Mouse (Mus musculus): ENCODE results near the gene Gm17364.
"Not testable (repeated sequence)": the region's sequence is repeated elsewhere in the genome, so short reads cannot be mapped to it uniquely, and the experiment has no call there.

Gene Gm17364

DNA sequence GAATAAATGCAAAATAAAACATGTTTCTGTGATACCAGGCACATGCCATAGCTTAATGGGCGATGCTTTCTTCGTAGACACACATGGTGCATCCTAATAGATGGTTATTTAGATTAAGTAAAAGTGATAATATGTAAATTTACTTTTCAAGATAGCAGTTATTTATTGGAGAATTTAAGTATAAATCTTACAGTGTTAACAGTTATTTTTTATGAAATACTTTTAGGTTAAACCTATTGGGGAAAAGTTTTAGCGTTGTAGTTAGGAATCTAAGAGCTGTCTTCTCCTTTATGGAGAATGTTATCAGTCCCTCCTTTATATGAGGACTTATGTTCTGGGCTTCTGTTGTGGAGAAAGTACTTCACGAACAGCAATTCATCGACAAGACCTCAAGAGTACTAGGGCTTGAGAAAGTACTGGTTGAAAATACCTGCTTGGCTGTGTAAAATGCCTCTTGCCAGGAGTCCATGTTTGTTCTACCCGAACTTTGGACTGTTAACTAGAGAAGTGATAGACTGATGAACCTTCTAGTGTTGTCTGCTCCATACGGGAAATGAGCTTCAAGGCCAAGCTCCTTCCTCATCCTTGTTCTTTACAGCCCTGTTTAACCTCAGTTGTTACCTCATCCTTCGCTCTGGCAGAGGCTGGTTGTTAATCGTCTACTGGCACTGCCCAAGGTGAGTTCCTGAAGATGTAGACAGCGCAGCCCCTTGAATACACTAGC is at the start of gene Gm17364:
Gene Gm17364, minus strand, starts transcription at position 51 of the 724 bp plus-strand sequence.
- no peak for DNase-seq (ENCODE audit: low read depth, low spot score)

DNA sequence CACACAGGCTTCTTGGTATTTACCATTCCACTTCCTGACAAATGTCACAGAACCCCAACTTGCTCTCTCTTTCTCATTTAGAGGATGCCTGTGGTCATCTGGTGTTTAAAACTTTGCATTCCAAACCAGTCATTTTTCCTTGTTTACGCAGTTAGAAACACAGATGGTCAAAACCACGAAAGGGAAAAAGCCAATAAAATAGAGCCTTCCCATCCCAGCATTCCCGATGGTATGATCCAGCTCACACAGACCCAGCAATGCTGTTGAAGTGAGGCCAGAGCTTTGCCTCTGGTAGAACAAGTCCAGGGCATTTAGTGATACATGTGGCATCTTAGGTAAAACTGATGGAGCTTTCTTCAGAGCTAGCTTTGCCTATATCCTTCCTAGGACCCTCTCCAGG is 47.7 kb upstream of the Gm17364 start:
- no peak for DNase-seq (ENCODE audit: low read depth, low spot score)

DNA sequence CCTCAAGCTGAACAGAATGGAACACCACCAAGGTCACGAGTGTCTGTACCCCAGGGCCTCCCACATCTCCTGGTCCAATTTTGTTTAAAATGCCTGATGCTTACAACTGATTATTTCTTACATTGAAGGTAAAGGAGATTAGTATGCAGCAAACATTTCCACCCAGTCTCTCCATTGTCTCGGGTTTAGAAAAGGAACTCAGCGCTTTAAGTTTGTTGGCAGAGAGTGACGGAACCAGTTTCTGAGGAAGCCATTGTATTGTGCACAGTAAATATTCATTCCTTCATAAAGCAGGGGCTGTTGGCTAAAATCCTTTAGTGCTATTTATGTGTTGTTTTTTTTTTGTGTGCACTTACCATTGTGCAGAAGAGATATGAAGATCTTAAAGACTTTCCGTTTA is 47.0 kb upstream of the Gm17364 start:
- no peak for DNase-seq (ENCODE audit: low read depth, low spot score)

DNA sequence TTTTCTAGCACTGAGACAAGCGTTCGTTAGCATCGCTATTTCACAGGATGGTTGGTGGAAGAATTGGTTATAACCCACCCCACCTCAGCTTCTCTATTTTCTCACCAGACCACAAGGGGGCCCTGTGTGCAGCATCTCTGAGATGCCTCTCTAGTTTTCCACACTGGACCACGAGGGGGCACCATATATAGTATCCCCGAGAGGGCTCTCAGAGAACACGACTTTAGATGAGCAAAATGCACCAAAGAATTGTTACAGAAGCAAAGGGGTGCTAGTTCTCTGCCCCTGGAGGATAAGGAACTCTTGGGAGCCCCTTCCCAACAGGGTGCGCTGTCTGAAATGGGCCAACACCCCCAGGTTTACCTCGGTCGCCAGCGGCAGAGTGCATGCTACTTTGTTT is 28.9 kb upstream of the Gm17364 start:
- DNase-seq (ENCODE audit: low read depth, low spot score) = peak; percentile 85

DNA sequence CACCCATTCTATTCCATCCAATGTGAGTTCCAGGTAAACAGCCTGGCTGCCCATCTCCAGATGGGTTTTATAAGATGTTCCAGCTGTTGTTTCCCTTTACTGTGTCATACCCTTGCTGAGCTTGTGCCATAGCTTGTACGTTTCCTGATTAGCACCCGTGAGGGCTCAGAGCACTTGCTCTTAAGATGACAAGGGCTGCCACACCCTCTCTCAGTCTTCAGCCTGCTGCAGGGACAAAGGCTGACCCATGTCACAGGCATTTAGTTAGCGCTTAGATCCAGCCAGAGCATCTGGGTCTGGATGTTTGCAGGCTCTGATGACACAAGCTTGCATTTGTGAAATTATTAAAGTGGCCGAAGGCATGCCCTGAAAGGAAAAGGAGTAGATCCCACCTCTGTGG is 26.3 kb upstream of the Gm17364 start:
- no peak for DNase-seq (ENCODE audit: low read depth, low spot score)

DNA sequence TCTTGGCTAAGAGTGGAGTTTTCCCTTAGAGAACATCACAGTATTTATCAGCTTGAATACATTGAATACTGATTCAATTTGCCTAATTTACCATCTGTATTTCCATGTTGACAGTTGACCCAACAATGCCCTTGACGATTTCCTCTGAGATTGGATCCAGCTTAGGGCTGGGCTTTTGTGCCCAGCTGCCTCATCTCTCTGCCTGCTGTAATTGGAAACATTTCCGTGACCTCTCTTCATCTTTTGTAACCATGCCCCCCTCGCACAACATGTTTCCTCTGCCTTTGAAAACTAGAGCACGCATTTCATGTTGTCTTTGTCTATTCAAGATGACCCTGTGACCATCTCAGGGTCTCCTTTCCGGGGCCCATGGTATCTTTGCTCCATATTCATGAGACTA is 25.2 kb upstream of the Gm17364 start:
- no peak for DNase-seq (ENCODE audit: low read depth, low spot score)

DNA sequence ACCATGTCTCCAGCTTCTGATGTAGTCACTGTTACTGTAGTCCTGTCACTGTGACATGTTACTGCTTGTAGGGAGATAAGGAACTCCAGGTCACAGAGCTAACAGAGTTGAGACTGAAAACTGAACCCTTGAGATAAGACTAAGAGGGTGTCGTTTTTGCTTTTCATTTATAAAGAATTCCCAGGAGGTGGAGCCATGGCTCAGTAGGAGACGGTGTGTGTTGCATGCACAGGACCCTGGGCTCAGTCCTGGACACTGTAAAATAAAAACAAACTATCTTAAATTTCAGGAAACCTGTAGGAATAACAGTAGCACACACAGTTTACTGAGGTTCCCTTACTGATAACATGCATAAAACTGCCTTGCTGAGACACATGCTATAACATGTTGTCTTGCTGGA is 24.8 kb upstream of the Gm17364 start:
- DNase-seq (ENCODE audit: low read depth, low spot score) = no peak

DNA sequence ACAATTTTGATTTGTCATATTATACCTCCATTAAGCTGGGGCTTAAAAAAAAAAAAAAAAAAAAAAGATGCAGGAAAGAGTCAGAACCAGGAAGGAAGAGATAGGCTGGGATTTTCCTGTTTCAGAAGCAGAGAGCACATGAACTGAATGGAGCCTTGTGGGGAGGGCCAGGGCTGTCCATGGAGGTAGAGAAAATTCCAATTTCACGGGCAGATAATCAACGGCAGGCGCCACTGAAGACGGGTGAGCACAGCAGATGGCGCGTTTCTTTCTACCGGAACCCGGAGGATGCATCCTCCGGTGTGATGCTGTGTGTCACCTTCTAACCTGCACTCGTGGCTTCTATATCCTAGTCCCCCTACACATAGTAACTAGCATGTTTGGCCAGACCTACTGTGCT is 22.6 kb upstream of the Gm17364 start:
- DNase-seq (ENCODE audit: low read depth, low spot score) = no peak

DNA sequence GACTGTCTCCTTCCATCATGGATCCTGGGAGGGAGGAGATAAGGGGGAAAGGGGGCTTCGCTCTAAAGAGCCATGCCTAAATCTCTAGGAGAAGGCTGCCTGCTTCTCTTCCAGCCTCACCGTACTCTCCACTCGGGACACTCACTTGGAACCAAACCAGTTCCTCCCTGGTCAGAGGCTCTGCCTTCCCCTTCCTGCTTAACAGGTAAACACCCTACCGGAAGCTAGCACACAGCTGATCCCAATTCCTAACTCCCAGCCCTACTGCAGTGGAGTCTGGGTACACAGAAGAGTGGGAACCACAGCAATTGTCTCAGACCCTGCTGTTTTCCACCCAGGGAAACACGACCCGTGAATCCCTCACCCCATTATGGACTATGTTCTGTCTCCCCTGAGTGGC is 22.1 kb upstream of the Gm17364 start:
- no peak for DNase-seq (ENCODE audit: low read depth, low spot score)

DNA sequence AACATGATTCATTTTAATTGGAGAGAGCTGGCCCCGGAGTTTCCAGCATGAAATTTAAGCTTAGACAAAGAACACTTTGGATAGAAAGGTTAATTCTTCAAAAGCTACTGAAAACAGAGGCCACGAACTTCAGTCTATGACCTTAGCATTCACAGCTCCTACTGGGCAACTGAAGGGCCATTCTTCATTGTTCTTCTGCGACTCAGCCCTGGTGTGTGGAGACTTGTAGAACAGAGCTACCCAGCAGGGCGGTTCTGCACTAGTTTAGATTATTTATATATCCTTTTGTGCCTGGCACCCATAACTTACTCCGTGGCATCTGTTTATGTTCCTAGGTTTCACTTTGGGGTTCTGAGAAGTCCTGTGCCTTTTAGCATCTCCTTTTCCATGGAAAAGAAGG is 19.8 kb upstream of the Gm17364 start:
- no peak for DNase-seq (ENCODE audit: low read depth, low spot score)

DNA sequence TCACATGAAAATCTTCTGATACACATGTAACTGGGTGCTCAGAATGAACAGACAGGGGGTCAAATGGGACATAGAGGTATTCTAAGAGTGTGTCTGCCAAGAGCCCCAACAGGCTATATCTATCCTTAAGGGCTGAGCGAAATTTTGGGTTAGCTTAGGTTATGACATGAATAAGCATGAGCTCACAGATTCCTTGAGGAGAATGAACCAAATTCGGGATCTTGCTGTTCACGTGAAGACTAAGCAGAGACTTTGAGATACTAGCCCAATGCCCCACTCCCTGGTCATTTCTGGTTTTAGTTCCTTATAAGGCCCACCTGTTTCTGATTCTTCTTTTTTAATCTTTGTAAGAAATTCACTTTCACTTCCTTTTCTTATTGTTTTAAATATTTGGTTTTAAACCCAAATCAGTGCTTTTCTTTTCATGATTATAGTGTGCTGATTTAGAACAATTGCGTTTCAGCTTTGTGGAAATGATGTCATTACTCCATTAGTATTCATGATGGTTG is 17.7 kb upstream of the Gm17364 start:
- DNase-seq (ENCODE audit: low read depth, low spot score) = no peak

DNA sequence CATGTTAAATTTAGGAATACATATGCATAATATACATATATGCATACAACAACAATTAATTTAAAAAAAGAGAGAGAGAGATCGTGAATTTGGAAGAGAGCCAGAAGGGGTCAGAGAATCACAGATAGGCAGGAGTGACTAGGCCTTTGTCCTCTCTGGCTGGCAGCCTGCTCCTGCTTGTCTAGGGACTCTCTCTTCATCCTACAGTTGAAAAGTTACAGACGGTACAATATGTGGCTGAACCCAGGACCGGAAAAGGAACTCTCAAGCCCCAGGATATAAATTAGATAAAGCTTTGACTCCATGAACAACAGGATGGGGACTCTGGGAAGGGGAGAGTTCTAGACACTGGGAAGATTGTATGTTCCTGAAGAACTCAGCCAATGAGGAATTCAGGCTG is 12.5 kb upstream of the Gm17364 start:
- no peak for DNase-seq (ENCODE audit: low read depth, low spot score)

DNA sequence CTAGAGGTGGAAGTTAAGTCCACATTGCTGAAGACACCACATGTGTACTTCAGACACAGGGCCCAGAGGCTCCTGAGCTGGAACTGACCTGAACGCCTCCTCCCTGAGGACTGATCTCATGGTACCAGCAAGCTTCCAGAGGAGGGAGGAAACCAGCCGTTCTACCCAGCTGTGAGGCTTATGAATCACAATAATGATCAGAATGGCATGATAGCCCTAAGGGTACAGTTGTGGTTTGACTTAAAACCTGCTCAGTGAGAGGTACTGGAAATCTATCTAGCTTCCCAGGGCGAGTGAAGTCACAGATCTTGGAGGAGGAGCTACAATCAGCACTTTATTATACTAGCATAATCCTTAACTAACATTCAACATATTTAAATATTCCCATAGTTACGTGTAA is 11.7 kb upstream of the Gm17364 start:
- DNase-seq (ENCODE audit: low read depth, low spot score) = no peak

DNA sequence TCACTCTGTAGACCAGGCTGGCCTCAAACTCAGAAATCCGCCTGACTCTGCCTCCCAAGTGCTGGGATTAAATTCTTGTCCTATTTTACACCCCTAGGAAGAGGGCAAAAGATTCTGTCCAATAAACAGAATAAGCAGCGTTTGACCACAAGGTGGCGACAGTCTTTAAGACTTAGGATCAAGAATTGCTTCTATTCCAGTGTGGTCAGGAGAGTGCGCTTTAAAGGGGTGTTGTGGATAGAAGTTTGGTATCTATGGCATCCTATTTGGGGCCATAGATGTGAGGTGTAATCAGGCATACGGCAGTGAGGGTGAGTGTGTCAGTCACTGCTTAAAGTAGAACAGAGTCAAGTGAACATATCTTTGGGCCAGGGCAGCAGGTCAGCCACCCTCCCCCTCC is 9.5 kb upstream of the Gm17364 start:
- DNase-seq (ENCODE audit: low read depth, low spot score) = peak; percentile 79

DNA sequence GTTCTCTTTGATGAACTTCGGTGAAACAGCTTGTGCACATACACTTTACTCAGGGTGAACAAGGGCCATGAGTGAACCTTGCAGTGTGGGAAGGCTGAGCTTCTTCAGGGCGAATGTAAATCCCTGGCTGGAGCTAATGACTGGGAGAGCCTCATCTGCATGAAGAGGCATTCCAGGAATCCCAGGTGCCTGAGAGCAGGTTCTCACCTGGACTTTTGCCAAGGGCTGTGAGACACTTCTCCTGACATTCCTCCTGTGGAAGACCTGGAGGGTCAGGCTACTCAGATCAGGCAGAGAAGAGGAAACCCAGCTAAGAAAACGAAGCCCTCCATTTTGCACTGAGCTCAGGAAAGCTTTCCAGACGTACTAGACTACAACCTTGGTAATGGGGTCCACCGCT is 6.9 kb upstream of the Gm17364 start:
- DNase-seq (ENCODE audit: low read depth, low spot score) = peak; percentile 19

DNA sequence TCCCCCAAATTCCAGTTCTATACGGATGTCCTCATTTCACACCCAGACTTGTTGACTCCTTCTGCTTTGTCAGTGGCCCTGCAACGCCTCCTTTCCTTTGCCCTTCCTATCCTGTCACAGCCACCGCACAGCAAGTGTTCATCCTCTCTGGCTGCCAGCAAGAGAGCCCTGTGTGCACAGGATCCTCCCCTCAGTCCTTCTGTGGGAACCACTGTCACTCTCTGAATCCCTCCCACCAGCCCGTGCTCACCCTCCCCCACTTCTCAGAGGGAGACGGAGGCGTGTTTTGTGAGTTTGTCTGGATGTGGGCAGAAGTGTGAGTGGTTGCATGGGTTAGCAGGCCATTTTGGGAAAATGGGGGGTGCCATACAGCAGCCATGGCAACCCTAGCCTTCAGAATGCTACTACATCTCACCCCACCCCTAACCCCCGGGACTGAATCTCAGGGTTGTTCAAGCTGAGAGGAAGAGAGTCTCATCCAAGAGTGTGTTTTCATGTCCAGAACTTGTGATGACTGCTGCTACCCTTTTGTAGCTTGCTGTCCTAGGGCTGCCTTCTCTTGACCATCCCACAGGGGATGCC is 5.9 kb downstream of the Gm17364 start:
- no peak for DNase-seq (ENCODE audit: low read depth, low spot score)

DNA sequence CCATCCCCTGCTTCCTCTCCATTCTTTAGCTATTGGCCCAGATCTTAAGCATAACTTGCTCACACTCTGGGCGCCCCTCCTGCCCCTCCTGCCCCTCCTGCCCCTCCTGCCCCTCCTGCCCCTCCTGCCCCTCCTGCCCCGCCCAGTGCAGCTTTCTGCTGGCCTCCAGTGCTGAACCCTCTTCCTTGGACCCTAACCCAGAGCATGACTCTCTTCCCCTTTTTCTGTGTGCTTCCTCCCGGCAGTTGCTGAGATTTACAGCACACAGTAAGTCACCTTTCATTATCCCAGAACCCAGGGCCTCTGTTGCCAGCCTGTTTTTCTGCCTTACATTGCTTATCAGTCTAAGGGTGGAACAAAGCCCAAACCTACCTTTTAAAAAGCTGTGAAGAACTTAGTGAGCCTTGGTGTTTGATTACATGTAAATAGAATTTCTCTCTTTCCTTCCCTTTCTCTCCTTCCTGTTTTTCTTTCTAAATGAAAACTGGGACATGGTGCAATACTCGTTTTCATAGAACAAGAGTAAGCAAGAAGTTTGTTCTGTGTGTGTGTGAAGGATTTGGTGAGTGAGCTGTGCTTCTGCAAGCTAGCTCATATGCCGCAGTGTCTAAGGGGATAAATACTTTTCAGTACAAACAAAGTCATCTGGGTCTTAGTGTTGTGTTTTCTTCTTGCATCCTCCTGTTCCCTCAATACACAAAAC is 10.3 kb downstream of the Gm17364 start:
- no peak for DNase-seq (ENCODE audit: low read depth, low spot score)

DNA sequence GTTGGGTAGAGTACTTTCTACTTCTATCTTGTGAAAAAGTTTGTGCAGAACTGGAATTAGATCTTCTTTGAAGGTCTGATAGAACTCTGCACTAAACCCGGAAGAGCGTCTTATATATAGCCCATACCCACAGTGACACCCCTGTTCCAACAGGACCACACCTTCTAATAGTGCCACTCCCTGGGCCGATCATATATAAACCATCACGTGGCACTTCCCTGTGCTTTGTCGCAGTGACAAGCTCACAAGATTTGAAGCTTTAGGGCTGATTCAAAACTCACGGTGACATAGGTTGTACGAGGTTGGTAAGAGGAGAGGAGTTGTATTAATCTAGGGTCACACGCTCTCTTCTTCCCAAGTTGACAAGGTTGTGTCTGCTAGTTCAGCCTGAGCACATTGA is 12.2 kb downstream of the Gm17364 start:
- DNase-seq (ENCODE audit: low read depth, low spot score) = not testable (repeated sequence)

DNA sequence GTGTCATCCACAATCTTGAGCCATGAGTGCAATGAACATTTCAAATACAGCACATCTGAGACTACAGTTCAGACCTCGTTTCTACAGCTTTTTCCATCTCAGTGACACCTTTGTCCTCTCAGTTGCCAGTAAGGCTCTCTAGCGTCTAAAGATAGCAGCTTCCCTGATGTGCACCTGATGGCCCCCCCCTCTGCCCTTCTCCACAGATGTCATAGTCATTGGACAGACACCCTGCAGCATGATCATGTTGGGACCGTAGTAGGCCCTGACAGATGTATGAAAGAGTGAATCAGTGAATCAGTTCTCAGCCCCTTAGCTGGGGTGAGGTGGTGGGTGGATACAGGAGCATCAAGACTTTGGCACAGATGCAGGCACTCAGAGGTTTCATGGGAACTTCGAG is 15.9 kb downstream of the Gm17364 start:
- no peak for DNase-seq (ENCODE audit: low read depth, low spot score)

DNA sequence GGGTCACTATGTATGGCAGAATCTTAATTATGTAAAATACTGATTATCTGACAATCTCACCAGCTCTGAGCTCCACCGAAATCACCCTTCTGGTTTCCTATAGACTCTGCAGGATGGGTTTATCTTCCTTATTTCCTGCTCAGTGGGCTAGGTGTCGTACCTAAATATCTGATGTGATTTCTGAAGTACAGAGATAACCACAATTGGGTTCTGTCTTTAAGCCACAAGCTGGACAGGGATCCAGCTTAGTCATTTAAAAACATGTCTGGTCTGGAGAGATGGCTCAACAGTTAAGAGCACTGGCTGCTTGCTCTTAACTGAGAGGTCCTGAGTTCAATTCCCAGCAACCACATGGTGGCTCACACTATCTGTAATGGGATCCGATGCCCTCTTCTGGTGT is 16.8 kb downstream of the Gm17364 start:
- DNase-seq (ENCODE audit: low read depth, low spot score) = no peak

DNA sequence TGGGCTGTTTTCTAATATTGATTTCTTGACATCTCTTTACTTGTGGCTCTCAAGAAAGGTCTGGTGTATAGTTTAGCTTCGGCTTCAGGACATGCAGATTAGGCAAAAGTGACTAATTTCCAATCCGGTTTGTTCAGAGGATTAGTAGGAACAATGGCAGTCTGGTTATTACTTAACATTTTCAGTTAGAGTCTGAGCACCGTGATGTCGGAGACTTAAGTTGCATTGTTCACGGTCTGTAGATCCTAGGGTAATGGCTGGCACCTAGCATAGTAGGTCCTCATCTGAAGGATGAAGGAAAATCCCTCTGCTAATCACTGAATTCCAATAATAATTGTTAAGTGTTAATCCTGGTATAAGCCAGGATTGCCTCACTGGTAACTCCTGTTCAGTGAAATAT is 17.7 kb downstream of the Gm17364 start:
- DNase-seq (ENCODE audit: low read depth, low spot score) = no peak

DNA sequence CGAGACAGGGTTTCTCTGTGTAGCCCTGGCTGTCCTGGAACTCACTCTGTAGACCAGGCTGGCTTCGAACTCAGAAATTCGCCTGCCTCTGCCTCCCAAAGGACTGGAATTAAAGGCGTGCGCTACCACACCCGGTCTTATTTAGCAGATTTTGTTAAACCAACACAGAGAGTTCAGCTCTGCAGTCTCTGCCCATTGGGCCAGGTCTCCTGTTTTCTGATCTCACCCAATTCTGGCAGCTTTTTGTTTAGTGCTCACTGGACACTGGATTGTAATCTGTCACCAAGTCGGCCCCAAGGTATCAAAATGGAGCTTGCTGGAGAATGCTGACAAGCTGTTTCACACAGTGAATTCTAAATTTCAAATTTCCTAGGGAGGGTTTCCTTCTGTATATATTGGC is 21.0 kb downstream of the Gm17364 start:
- no peak for DNase-seq (ENCODE audit: low read depth, low spot score)

DNA sequence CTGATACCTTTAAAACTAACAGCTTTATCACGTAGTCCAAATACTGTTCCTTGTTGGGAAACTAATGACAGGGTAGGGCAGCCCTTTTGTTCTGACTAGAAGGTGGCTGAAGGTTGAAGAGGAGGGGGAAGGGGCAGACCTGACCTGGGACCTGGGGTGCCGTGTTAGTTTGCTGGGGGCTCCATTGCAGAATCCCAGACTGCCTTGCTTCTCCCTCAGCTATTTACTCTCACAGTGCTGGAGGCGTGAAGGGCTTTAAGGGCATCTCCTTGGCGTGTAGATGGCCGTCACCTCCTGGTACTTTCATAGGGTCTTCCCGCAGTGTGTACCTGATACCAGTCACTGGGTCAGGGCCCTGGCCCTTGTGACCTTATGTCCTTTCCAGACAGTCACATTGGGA is 21.6 kb downstream of the Gm17364 start:
- no peak for DNase-seq (ENCODE audit: low read depth, low spot score)
